Mouse (Mus musculus): ENCODE data around the gene Lrrc74b. TPM values are rescaled to one million over a fixed set of nuclear protein-coding genes. Genes with fewer than 3 reads are reported as not detected.

Gene Lrrc74b
- polyA plus RNA-seq, 1 experiment from 2014 or later: 0.19 TPM

- Histone ChIP-seq H3K27ac (no peak overlapping the region), H3K27me3 (peaks cover 16% of the 10 kb centered on the region), H3K9me3 (replicated peaks) (no peaks in the 10 kb centered on the region), H3K4me3 (no peak overlapping the region), H3K4me2 (no peak overlapping the region), H3K4me1 (replicated peaks) (no peaks in the 10 kb centered on the region), H3K36me3 (no peaks in the 10 kb centered on the region), H3K9ac (no peak overlapping the region)
- 60% methylated on average over 2 of the region's 2 CpGs for WGBS
- no peak for ATAC-seq (replicated peaks; ENCODE audit: insufficient number of reproducible peaks, insufficient read depth, low FRiP score, low read depth)
Observed at GRCm38 (mm10) chr16:17542632-17543031, 18.4 kb downstream of the Lrrc74b start.

DNA sequence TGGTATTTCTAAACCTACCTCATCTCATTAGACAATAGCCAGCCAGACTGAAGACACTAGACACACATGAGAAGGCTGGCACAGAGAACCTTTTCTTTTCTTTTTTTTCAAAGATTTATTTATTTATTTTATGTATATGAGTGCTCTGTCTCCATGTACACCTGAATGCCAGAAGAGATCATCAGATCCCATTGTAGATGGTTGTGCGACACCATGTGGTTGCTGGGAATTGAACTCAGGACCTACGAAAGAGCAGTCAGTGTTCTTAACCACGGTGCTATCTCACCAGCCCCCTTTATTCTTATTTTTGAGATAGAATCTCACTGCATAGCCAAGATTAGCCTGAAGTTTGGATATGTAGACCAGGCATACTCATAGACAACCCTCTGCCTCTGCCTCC is 24.5 kb downstream of the Lrrc74b start:
- no peak overlapping the region for H3K4me3 ChIP-seq
- H3K4me1 ChIP-seq (replicated peaks): peaks cover 4% of the 10 kb centered on the region
- no peaks in the 10 kb centered on the region for H3K36me3 ChIP-seq
- H3K9ac ChIP-seq: no peak overlapping the region
- no peak overlapping the region for H3K27ac ChIP-seq
- WGBS: 84% methylated on average over 3 of the region's 3 CpGs
- H3K27me3 ChIP-seq: peaks cover 15% of the 10 kb centered on the region
- ATAC-seq (replicated peaks; ENCODE audit: insufficient number of reproducible peaks, insufficient read depth, low FRiP score, low read depth): no peak
- no peaks in the 10 kb centered on the region for H3K9me3 ChIP-seq (replicated peaks)
- no peak overlapping the region for H3K4me2 ChIP-seq

DNA sequence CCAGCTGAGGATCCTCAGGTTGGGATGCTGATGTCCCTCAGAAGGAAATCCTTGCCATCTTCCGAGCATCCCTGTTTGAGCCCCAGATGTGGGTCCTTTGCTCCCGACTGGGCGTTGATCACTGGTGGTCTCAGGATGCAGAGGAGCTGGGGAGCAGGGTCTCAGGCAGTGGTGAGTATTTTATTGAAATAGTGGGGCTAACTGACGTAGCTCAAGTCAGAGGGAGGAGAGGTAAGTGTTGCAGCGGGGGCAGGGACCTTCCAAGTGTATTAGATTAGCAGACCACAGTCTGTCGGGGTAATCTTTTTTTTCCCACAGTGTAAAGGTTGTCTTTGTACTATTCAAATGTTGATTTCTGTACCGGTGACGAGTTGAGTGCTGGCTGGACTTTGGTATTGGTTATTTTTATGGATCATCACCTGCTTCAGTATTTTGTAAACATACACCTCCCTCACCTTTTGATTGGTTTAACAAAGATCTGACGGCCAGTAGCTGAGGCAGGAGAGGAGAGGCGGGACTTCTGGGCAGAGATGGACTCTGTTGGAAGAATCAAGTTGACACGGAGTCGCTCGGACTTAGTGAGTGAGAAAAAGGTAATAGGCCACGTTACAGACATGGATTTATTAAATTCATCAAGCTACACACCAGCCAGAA is 28.2 kb downstream of the Lrrc74b start:
- Histone ChIP-seq H3K4me3 (no peak overlapping the region), H3K36me3 (peaks cover 11% of the 10 kb centered on the region), H3K4me2 (no peak overlapping the region), H3K27ac (no peak overlapping the region), H3K27me3 (no peaks in the 10 kb centered on the region), H3K4me1 (replicated peaks) (peaks cover 15% of the 10 kb centered on the region), H3K9ac (no peak overlapping the region), H3K9me3 (replicated peaks) (no peaks in the 10 kb centered on the region)
- 62% methylated on average over 14 of the region's 14 CpGs for WGBS
- ATAC-seq (replicated peaks; ENCODE audit: insufficient number of reproducible peaks, insufficient read depth, low FRiP score, low read depth): no peak

DNA sequence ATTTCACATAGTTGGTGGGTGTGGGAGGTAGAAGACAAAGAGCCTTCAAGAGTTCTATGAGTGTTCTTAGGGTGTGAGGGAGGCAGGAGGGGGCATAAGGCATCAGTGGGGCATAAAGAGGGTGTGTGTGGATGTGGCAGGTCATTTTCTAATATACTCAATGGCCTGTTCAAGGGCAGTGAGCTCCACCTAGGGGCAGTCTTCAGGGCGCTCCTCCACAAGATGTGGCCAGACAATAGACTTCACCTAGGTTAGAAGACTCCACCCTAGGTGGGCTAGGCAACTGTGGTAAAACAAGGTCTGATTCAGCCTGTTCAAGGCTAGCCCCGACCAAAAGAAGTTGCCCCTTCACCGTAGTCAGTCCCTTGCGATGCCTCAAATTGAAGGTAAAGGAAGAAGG is 28.8 kb downstream of the Lrrc74b start:
- Histone ChIP-seq H3K27ac (no peak overlapping the region), H3K9ac (no peak overlapping the region), H3K4me1 (replicated peaks) (peaks cover 15% of the 10 kb centered on the region), H3K36me3 (peaks cover 16% of the 10 kb centered on the region), H3K27me3 (no peaks in the 10 kb centered on the region), H3K9me3 (replicated peaks) (no peaks in the 10 kb centered on the region), H3K4me2 (no peak overlapping the region), H3K4me3 (no peak overlapping the region)
- 53% methylated on average over 4 of the region's 4 CpGs for WGBS
- ATAC-seq (replicated peaks; ENCODE audit: insufficient number of reproducible peaks, insufficient read depth, low FRiP score, low read depth): no peak

DNA sequence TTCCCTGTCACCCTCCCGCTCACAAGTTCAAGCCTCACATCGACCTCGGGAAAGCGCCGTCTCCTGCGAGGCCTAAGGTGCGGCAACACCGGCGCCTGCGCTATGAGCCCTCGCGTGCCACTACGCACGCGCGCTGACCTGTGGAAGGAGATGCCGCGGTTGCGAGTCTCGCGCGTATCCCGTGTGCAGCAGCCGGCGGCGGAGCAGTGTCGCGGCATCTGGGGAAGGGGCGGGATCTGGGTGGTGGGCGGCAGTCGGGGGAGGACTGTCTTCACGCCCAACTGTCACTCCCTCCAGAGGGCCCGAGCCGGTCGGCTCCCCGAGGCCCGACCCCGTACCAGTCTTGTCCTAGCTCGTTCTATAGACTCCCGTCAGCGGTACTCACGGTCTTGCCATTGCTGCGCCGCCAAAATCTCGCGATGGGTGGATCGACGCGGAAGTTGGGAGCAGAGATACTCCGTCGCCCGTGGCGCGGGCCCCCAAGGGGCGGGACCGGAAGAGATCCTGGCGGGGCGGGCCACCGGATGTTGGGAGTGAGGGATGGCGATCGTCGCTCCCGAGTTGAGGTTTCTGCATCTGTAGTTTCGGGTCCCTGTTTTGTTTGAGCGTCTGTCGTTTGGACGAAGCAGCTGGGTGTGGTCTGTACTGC is 30.3 kb downstream of the Lrrc74b start, which contains the start of gene Thap7:
Gene Thap7 (minus strand): TSS at position 497 of the 649 bp plus-strand sequence.
- H3K4me3 ChIP-seq: peak within 1 kb of the TSS; percentile 71
- WGBS: under 1% methylated on average over 67 of the region's 67 CpGs

DNA sequence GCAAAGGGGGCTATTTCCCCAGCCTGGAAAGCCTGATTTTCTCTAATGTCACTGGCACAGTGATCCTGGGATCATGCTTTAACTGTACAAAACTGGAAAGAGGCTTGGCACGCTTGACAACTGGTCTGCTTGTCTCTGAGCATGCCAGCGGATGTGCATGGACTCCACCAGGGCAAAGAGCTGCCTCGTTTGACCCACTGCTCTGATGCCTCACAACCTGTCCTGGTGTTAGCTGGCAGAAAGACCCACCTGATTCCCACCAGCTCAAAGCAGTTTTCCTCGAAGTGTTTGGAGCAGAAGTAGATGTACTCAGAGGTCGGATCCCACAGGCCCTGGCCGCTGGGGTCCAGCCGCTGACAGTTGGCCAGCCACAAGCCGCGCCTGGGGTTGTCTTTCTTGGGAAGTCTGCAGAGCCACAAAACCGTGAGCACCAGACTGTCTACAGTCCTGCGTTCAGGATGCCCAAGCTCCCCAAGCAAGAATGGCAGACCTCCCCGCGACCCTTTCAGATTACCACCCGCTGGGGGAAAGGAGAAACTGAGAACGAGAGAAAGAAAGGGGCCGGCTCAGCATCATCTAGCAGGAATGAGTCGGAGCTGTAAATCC is 31.0 kb downstream of the Lrrc74b start:
- H3K27ac ChIP-seq: peak overlapping the region; percentile 94
- WGBS: 11% methylated on average over 17 of the region's 17 CpGs
- ATAC-seq (replicated peaks; ENCODE audit: insufficient number of reproducible peaks, insufficient read depth, low FRiP score, low read depth): no peak; the same call in 1 of the 2 replicates

More for the DNA sequence above, 30.3 kb downstream of the Lrrc74b start, which contains the start of gene Thap7:
- Histone ChIP-seq H3K9ac (peak within 1 kb of the TSS; percentile 63), H3K9me3 (replicated peaks) (no peaks in the 10 kb centered on the region), H3K36me3 (peaks cover 30% of the 10 kb centered on the region), H3K4me2 (peak within 1 kb of the TSS; percentile 73), H3K4me1 (replicated peaks) (peaks cover 15% of the 10 kb centered on the region), H3K27me3 (no peaks in the 10 kb centered on the region), H3K27ac (peak within 1 kb of the TSS; percentile 94)
- ATAC-seq (replicated peaks; ENCODE audit: insufficient number of reproducible peaks, insufficient read depth, low FRiP score, low read depth): peak; percentile 96

DNA sequence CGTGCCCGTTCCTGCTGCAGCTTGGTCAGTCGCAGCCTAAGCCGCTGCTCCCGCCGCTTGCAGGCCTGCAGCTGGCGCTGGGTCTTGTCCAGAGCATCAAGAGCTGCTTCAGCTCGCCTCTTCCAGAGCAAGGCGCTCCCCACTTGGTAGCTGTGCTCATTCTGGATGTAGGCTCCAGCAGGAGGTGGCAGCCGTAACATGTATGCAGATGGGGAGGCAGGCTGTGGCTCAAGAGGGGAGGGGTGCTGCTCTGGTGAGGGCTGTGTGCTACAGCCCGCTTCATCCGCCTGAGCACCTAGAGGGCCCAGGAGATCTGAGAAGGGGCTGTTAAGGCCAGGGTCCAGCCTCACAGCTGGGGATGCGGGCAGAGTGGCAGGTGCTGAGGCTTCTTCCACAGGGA is 32.8 kb downstream of the Lrrc74b start:
- Histone ChIP-seq H3K27ac (no peak overlapping the region), H3K9me3 (replicated peaks) (no peaks in the 10 kb centered on the region), H3K4me2 (no peak overlapping the region), H3K4me1 (replicated peaks) (peaks cover 15% of the 10 kb centered on the region), H3K27me3 (no peaks in the 10 kb centered on the region), H3K36me3 (peaks cover 52% of the 10 kb centered on the region), H3K4me3 (no peak overlapping the region), H3K9ac (no peak overlapping the region)
- 84% methylated on average over 13 of the region's 13 CpGs for WGBS
- ATAC-seq (replicated peaks; ENCODE audit: insufficient number of reproducible peaks, insufficient read depth, low FRiP score, low read depth): no peak

More for the DNA sequence above, 31.0 kb downstream of the Lrrc74b start:
- no peaks in the 10 kb centered on the region for H3K27me3 ChIP-seq
- H3K4me3 ChIP-seq: peak overlapping the region; percentile 71
- peak overlapping the region; percentile 73 for H3K4me2 ChIP-seq
- H3K36me3 ChIP-seq: peaks cover 37% of the 10 kb centered on the region
- H3K9ac ChIP-seq: peak overlapping the region; percentile 63
- H3K4me1 ChIP-seq (replicated peaks): peaks cover 15% of the 10 kb centered on the region
- no peaks in the 10 kb centered on the region for H3K9me3 ChIP-seq (replicated peaks)

DNA sequence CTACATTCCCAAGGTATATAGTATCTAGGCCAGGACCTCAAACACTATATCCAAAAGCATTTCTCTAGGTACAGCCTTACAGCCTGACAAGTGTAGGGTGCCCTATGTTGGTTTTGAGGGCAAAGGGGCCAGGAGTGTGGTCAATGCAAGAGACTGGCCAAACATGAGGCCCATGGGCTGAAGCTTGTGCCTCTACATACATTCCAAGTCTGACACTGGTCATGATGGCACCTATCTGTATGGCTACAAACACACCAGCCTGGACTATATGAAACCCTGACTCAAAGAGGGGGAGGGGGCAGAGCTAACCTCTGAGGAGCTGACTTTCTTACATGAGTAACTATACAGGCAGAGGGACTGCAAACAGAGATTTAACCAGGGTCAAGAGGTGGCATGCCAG is 33.4 kb downstream of the Lrrc74b start:
- Histone ChIP-seq H3K4me2 (no peak overlapping the region), H3K4me1 (replicated peaks) (peaks cover 15% of the 10 kb centered on the region), H3K9me3 (replicated peaks) (no peaks in the 10 kb centered on the region), H3K27ac (no peak overlapping the region), H3K9ac (no peak overlapping the region), H3K4me3 (no peak overlapping the region), H3K36me3 (peaks cover 59% of the 10 kb centered on the region), H3K27me3 (no peaks in the 10 kb centered on the region)
- no peak for ATAC-seq (replicated peaks; ENCODE audit: insufficient number of reproducible peaks, insufficient read depth, low FRiP score, low read depth)

DNA sequence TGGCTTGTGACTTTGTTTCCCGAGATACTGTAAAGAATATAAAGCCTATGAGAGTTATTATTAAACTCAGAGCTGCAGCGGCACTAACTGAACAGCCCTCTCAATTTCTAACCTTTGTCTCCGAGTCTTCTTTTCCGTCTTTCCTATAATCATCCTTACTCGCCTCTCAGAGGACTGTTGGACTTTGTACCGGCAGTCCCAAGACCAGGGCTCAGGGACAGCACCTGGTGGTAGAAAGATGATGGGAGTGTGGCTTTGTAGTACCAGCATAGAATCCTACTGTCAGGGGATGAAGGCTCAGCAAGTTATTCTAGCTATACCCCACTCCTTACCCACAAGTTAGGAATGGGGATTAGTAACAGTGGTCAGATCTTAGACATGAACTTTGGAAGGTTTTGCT is 34.8 kb downstream of the Lrrc74b start:
- WGBS: 88% methylated on average over 6 of the region's 6 CpGs
- no peak overlapping the region for H3K9ac ChIP-seq
- no peaks in the 10 kb centered on the region for H3K27me3 ChIP-seq
- H3K4me3 ChIP-seq: no peak overlapping the region
- H3K4me2 ChIP-seq: no peak overlapping the region
- H3K4me1 ChIP-seq (replicated peaks): peaks cover 7% of the 10 kb centered on the region
- H3K27ac ChIP-seq: no peak overlapping the region
- H3K36me3 ChIP-seq: peaks cover 72% of the 10 kb centered on the region
- ATAC-seq (replicated peaks; ENCODE audit: insufficient number of reproducible peaks, insufficient read depth, low FRiP score, low read depth): no peak
- no peaks in the 10 kb centered on the region for H3K9me3 ChIP-seq (replicated peaks)

DNA sequence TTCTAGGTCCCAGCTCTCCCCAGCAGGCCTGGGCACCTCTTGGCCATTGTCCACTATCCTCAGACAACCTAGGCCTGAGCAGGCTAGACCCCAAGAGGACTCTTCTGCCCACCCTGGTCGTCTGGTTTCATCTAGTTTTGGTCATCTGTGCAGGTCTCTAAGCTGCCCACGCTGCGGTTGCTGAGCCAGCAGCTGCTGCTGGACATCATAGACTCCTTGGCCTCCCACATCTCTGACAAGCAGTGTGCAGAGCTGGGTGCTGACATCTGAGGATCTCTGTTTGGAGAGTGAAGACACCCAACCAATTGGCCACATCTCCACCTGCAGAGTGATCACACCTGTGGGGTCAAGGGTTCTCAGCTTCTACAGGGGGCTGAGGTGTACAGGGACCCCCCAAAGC is 35.5 kb downstream of the Lrrc74b start:
- 71% methylated on average over 3 of the region's 3 CpGs for WGBS
- Histone ChIP-seq H3K36me3 (peaks cover 79% of the 10 kb centered on the region), H3K27me3 (no peaks in the 10 kb centered on the region), H3K9me3 (replicated peaks) (no peaks in the 10 kb centered on the region), H3K9ac (no peak overlapping the region), H3K4me3 (no peak overlapping the region), H3K4me1 (replicated peaks) (peaks cover 7% of the 10 kb centered on the region), H3K27ac (no peak overlapping the region), H3K4me2 (no peak overlapping the region)
- no peak for ATAC-seq (replicated peaks; ENCODE audit: insufficient number of reproducible peaks, insufficient read depth, low FRiP score, low read depth)

GRCm38 (mm10) chr16:17524156-17524555 is 36.9 kb downstream of the Lrrc74b start:
- H3K27me3 ChIP-seq: no peaks in the 10 kb centered on the region
- no peaks in the 10 kb centered on the region for H3K9me3 ChIP-seq (replicated peaks)
- no peak overlapping the region for H3K4me3 ChIP-seq
- no peak overlapping the region for H3K4me2 ChIP-seq
- H3K27ac ChIP-seq: no peak overlapping the region
- ATAC-seq (replicated peaks; ENCODE audit: insufficient number of reproducible peaks, insufficient read depth, low FRiP score, low read depth): no peak
- H3K9ac ChIP-seq: no peak overlapping the region
- H3K4me1 ChIP-seq (replicated peaks): no peaks in the 10 kb centered on the region
- peaks cover 91% of the 10 kb centered on the region for H3K36me3 ChIP-seq
- WGBS: 90% methylated on average over 11 of the region's 11 CpGs

Data from heart, embryonic 15.5 days (tissue).